Mouse (Mus musculus) heart, adult 9 months (tissue): ENCODE data around the gene Mipol1.

Experiments
- DNase-seq, 2 experiments: peaks; one replicate each; pipeline ENCODE4 v3.0.0; 2022; ENCODE audit warnings: low spot score in 2 of 2

Gene Mipol1

DNA sequence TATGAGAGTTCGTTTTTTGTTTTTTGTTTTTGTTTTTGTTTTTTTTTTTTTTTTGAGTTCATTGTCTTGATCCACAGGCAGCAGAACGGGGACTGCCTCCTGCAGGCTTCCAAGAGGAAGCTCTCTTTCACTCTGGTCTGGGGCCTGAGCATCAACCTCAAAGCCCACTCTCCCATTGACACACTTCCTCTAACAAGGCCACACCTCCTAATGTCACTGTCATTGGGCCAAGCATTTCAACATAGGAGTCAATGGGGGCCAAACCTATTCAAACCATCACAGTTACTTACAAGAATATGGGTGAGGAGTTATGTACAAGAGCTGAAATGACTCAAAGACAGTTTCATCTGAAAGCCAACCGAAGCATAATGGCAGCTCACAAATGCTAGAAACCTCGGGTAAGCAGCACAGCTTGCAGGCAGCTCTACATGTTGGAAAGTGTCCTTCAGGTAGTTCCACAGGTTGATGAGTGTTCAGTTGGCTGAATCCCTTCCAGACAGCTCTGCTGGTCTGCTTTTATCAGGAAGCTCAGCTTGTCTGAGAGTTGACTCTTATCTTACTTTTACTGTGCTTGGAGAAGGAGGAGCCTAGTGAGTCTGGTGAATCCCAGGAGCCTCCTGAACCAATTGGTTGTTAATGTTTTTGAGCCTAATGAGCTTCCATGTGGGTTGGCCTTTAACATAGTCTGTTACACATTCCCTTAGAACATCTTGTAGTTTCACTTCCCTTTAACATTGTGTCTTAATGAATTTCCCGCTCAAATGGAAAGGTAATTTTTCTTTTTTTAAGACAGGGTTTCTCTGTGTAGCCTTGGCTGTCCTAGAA lies 13.7 kb downstream of the Mipol1 start:
- no peak for DNase-seq

DNA sequence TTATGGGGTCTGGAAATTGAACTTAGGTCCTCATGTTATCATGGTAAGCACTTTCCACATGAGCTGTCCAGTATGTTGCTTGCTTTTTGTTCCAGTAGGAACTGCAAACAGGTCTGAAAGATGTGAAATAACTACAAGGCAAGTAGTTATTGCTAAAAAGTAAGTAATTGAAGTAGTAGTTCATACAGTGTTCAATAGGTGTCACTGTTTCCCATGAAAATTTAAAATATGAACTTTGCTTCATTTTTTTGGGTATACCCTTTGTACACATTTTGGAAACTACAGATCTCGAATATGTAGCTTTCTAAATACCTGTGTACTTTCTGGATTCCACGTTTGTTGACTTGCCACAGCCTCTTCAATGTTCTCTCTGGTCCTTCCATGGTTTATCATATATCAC lies 28.3 kb downstream of the Mipol1 start:
- DNase-seq: no peak

DNA sequence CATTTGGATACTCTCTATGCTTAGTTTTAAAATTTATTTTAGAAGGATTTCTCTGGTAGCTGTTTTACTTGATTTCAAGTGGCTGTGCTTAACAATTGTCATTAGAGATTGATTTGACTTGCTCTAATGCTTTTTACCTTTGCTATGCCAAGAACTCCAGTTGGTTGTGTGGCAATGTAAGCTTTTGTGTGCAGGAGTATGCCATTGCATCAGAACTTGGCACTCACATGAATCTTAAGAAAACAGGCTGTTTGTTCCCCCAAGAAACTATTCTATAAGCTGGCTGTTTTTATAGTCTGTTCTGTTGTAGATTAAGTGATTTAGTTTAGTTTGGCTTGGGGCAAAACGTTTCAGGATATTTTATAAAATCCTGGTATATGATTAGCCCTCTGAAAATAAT lies 45.2 kb downstream of the Mipol1 start:
- DNase-seq: no peak

DNA sequence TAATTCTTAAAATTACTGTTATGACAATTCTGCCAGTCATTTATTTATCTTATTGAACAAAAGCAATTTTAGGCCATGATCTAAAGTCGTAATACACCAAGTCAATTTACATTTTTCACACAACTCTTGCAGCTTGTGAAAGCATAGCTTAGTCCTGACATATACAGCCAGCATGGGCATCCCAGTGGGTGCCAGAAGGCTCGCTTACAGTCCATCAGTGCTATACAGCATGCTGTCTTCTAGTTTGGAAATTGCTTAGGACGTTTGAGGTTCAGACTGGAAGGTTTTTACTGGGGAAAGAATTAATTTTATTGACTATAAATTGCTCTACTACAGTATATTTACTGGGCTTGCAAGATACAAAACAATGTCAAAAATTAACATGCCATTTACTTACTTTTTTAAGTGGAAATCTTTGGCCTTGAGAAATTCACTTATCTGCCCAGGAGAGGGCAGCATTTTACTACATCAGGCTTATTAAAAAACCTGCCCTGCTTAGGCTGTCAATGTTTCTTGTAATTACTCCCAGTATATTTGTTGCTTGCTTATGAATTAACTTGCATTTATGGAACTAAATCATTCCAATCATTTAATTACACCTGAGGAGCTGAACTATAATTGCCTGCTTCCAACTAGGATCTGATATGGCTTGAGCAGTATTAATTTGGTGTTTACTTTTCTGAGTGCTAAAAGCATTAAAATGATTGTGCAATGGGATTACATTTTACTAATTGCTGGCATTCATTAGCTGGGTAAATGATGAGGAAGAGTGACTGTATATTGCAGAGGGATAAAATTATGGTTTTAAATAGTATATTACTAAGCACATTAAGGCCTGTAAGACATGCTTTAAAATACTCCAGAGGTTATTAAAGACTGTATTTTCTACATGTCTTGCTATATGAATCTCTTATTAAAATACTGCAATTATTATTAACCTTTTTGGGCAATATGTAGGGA lies 51.2 kb downstream of the Mipol1 start:
- DNase-seq: no peak

DNA sequence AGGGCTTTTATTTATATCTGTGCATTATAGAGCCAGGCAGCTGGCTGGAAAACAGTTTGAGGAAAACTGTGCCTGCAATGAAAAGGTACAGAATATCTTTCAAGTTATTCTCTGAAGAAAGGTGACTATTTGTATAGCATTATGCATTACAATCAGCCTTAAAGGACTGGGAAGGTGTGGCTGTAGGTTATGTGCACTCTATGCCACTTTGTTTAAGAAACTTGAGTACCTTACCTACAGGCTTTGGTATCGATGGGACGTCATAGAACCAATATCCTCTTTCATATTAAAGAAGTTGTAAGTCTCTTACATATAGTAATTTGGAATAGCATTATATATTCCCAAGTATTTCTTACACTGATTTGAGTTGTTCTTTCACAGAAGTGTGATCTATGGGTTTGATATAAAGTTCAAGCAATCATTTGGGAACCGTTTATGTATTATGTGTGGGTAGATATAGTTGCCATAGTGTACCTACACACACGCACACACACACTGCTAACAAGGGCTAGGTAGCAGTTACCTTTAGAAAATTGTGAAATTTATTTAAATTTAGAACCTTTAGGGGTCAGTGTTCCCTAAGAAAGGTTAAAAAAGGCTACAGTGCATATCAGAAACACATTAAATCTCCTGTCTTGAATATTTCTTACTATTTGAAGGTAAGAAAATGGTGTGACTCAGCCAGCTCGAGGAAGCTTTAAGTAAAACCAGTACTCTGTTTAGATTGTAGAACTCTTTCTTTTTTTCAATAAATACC lies 55.3 kb downstream of the Mipol1 start:
- no peak for DNase-seq

DNA sequence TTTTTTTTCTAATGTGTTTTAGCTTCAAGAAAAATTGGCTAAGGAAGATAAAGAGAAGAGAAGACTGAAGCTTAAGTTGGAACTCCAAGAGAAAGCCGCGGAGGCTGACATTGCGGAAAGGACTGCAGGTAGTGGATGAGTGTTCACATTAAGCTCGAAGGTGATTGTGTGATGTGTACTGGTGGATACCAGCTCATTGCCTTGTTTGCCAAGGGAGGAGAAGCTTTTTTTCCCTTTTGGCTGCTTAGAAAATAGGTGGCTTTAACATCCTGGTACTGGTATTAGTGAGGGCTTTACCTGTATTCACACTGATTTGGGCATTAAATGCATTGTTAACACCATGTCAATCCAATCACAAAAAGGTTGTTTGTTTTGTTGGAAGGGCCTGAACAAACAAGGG lies 77.1 kb downstream of the Mipol1 start:
- no peak for DNase-seq

DNA sequence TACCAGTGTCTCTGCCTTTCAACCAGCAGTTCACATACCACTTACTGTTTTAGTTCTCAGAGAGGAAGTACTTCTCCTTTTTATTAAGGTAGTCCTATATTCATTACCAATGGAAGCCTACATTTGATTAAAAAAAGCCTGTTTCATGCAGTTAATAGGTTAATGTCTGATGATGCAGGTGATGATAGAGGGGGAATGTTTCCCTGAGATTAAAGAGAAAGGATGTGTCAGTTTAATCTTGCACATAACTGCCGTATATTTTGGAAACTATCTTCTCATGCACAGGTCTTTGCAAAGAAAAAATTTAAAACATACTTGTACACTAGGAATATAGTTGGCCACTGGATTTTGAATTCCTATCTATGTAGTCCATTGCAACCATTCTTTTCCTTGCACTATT lies 77.5 kb downstream of the Mipol1 start:
- no peak for DNase-seq

DNA sequence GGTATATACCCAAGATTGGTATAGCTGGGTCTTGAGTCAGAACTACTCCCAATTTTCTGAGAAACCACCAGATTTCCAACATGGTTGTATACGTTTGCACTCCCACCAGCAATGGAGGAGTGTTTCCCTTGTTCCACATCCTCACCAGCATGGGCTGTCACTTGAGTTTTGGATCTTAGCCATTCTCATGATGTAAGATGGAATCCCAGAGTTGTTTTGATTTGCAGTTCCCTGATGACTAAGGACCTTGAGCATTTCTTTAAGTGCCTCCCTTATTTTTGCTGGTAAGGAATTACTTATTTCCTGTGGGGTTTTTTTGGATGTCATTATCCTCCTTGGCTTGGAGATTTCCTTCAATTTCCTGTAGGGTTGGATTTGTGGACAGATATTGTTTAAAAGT lies 108.8 kb downstream of the Mipol1 start:
- no peak for DNase-seq

DNA sequence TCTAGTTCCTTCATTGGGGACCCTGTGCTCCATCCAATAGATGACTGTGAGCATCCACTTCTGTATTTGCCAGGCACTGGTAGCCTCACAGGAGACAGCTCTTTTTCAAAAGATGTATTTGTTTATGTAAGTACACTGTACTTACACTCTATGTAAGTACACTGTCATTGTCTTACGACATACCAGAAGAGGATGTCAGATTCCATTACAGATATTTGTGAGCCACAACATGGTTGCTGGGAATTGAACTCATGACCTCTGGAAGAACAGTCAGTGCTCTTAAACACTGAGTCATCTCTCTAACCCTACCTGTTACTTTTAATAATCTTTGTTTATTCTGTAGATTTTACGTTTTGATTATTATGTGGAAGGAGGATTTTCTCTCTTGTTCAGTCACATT lies 109.9 kb downstream of the Mipol1 start:
- no peak for DNase-seq

DNA sequence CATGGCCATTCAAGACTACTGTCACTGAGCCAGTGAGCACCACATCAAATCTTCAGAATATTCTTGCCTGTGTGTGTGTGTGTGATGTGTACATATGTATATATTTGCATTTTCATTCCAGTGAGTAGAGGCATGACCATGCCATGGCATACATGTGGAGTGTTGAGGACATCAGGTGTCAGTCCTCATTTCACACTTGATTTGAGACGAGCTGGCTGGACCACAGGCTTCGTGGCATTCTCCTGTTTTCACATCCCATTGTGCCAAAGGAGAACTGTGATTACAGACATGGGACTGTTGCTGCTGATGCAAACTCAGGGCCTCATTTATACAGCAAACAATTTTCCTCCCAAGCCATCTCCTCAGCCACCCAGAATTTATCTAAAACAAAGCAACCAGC lies 132.5 kb downstream of the Mipol1 start:
- DNase-seq: no peak

DNA sequence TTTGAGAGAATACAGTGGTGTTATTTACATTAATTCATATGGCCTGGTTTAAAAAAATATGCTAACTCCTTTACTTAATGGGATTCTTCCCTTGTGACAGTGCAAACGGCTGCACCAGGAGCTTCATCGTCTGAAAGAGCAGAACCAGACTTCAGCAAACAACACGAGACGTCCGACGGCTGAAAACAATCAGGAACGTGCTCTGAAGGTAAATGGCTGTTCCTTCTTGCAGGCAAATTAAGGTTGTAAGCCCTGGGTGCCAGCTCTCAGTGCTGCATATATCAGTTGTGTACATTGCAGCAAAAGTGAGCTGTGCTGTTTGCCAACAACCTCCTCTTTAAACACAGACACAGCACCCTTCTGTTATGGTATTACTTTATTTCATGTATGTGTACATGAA lies 133.8 kb downstream of the Mipol1 start:
- no peak for DNase-seq

DNA sequence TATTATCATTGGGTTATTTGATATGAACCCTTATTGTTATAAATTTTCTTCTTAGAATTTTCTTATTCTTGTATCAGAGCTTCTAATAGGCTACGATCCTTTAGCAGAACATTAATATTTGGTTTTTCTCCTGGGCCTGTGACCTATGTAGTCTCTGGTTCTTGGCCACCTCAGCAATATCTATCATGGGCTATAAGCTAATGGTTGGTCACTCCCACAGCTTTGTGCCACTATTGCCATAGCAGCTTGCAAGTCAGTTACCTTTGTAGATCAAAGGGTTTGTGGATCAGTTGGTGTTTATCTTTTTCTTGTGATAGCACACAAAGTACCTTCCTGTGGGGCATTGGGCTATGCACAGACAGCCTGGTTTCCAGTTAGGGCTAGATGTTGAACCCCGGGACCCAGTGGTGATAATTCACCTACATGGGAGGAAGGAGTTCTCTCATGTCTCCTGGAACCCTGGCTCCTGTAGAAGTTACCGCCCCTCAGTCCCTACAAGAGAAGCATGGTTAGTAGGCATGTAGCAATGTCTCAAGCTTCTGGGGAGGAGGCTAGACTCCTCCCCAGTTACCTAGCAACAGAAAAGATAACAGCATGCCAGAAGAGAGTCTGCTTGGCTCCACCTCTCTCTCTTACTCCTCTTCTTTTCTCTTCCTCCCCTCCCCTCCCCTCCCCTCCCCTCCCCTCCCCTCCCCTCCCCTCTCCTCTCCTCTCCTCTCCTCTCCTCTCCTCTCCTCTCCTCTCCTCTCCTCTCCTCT lies 141.7 kb downstream of the Mipol1 start:
- no peak for DNase-seq

DNA sequence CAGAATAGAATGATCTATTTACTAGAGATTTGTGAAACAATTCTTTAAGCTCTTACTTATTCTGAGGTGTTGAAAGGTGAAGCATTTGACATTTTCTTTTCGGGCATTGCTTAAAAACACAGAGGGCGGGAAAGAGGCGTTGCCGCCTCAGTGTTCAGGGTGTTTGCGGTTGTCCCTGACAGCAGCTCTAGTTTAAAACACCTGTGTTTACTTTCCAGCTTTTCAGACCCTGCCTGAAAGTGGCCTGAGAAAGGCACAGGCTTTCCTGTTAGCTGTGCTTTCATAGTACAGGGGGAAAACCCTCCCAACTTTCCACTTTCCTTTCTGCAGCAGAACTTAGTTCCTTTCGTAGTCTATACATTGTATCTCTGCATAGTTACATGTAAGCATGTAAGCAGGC lies 152.6 kb downstream of the Mipol1 start:
- DNase-seq: no peak

DNA sequence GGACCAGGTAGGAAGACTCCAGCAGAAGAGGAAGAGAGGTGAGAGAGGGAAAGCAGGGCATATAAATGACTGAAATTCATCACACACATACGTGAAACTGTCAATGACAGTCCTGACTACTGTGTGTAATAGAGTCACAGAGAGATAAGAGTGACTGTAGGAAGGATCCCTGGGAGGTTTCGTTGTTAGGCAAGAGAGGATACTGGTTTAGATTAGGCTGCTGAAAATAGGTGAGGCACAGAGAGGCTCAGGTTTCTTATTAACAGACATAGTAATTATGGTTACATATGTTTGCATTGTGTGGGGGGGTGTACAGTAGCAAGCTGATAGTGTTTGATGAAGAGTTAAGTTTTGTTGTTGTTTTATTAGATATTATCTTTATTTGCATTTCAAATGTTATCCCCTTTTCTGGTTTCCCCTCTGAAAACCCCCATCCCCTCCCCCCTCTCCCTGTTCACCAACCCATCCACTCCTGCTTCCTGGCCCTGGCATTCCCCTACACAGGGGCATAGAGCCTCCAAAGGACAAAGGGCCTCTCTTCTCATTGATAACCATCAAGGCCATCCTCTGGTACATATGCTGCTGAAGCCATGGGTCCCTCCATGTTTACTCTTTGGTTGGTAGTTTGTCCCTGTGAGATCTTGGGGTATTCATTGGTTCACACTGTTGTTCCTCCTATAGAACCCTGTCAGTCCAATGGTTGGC lies 157.5 kb downstream of the Mipol1 start:
- no peak for DNase-seq

DNA sequence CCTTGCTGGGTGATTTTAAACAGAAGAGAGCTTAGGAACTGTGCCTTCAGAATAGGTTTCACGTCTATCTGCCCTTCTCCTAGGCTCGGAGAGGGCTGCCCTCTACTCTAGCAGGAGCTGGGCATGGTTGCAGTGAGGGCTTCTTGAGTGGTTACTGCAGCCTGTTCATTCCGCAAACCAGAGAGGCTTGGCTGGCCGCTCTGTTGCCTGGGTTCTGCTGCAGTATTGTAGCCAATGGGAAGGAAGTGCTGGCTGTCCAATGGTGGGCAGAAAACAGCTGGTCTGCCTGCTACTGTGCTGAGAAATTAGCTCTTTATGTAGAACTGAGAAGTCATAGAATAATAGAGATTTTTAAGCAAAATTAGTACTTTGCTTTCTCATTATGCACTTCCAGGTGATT lies 169.3 kb downstream of the Mipol1 start:
- DNase-seq: no peak

DNA sequence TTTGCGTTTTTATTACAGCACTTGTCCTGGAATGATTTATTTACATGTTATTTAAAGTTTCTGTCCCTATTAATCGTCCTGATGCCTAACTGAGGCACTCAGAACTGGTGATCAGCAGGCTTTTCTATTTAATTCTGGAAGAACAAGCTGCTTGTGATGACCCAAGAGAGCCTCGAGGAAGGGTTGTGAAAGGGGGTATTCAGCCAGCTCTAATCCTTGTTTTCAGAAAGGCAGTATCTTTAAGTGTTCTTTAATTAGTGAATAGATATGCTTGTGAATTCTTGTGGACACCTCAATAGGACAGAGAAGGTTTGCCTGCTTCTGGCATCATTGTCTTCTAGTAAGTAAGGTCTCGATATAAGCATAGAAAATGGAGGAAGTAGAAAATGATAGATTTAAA lies 170.0 kb downstream of the Mipol1 start:
- no peak for DNase-seq

DNA sequence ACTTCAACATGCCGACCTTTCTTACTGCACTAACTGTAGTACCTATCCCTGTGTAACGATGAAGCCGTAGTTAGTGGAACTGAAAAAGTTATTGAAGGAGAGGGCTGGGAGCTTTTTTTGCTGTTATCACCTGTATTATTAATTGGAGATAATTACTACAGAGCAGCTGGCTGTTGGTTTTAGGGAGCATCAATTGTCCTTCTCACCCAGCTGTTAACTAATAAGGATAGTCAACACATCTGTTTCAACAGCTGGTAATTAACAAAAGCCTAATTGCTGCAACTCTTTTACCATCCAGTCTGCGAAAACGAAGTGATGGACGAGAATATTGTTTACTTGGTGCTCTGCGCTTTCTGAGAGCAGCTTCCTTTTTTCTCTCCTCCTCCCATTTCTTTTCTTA lies 170.9 kb downstream of the Mipol1 start:
- DNase-seq: no peak

DNA sequence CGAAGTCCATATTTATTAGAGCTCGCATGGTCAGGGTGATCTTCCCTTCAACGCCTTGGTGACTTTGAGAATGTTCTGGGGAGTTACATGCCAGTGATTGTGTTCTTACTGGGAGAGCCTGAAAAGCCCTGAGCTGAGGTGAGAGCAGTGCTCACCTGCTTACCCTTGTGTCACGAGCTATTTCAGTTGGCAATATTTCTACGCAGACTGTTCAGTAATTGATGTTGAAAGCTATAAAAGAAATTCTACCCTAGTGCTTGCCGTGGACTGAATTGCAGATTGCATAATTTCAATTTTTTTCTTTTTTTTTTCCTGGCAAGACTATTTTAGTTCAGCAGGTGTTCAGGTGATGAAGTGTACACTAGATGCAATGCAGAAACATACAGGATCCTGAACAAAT lies 172.1 kb downstream of the Mipol1 start:
- DNase-seq: no peak

DNA sequence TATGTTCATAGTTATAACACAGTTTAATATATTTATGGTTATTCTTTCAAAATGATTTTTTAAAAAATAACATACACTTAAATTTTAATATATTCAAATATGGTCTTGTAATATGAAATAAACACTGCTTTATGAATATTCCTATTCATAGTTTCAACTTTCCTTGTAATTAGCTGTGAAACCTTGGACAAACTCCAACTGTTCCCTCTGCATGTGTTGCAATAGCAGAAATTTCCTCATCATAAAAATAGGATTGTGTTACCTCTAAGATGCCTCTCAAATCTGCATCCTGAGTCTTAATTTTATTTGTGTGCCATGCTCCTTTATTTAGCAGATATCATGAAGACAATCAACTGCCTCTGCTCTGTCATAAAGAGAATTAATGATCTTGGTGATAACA lies 179.7 kb downstream of the Mipol1 start:
- DNase-seq: no peak

DNA sequence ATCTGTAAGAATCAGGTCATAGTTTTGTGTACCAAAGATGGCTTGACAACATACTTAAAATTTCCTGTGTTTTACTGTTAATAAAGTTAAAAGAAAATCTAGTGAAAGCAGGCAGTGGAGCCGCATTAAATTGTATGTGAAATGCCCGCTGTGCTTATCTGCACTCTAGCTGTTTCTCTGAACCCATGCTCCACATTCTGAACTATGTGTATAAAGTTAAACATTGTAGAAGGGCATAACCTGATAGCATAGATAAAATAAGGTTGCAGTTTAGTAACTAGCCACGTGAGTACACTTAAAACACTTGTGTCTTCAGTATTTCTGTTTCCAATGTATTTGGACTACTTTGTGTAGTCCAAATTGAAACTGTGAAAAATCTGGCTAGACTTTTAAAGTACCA lies 183.6 kb downstream of the Mipol1 start:
- DNase-seq: no peak

DNA sequence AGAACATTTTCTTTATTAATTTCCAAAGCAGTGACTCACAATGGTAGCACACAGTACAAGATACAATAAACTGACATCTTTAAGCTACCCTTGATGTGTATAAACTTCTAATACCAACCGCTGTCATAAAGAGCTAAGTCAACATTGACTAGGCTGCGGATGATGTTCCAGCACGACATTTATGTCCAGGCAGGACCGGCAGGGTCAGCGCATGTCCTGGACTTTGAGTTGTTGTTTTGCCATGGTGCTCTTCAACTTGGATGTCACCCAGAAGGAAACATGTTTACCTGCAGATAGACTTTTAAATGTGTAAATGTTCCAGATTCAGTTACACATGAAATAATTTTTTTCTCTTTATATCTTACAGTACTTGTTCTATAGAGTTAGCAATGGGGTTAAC lies 194.7 kb downstream of the Mipol1 start:
- no peak for DNase-seq
